Mouse (Mus musculus) left cerebral cortex, adult 11 months (tissue): Measurements from ENCODE around the gene Gpr176.

Source experiments
- DNase-seq: peaks from one replicate; pipeline ENCODE4 v3.0.0; 2022; ENCODE audit warnings: low spot score

Gpr176 gene

GRCm38 (mm10) chr2:118228486-118229079, 144.6 kb downstream of the Gpr176 start:
- DNase-seq = no peak
